In genomic region chr1:61234298-61234682, GRCm38 (mm10) we compare ENCODE assay signal across 10 mouse cellular contexts.
DNase-seq lines count a peak whose midpoint lies in the region; ATAC-seq lines count a peak whose summit lies in the region.
"Had no signal": no experiment of that assay in that cellular context is flagged by ENCODE, and none has a peak within 500 bp of the region (broad histone marks: within the 10 kb centered on the region; RNA-seq: fewer than 3 reads in every experiment).

No protein-coding gene starts in this region.

- DNase-seq in layer of hippocampus, postnatal 10 days (ENCODE audit: low spot score in 2 of 2) = peak; percentile 8 to 21
- no peak for DNase-seq in layer of hippocampus, adult 9-11 months
- no peak for DNase-seq in forebrain, embryonic 10.5 days (ENCODE audit: extremely low spot score, low spot score)
- no peak for DNase-seq in midbrain, embryonic 14.5 days
- no peak for DNase-seq in urinary bladder, postnatal 10 days (ENCODE audit: low spot score)
- DNase-seq: gastrocnemius, postnatal 36 days; lung, adult 2 months had no signal

- H3K4me2 ChIP-seq in hindbrain, embryonic 13.5 days = peak overlapping the region; percentile 36; the same call in 1 of the 2 replicates
- peak overlapping the region; percentile 23 for H3K4me2 ChIP-seq in midbrain, embryonic 14.5 days (ENCODE audit: low read length)

- H3K27me3 ChIP-seq in forebrain, embryonic 10.5 days (ENCODE audit: poor library complexity, severe bottlenecking) = peaks cover 19% of the 10 kb centered on the region
- H3K27me3 ChIP-seq in hindbrain, embryonic 13.5 days = no peaks in the 10 kb centered on the region
- no peaks in the 10 kb centered on the region for H3K27me3 ChIP-seq in midbrain, embryonic 14.5 days (ENCODE audit: control insufficient read depth, insufficient read depth, low read length)

- peak overlapping the region; percentile 58; the same call in 1 of the 2 replicates for H3K27ac ChIP-seq in forebrain, embryonic 10.5 days
- H3K27ac ChIP-seq in hindbrain, embryonic 13.5 days = peak overlapping the region; percentile 67; the same call in 1 of the 2 replicates
- H3K27ac ChIP-seq in midbrain, embryonic 14.5 days (replicated peaks; ENCODE audit: low read depth, low read length) = no peak overlapping the region

- H3K9me3 ChIP-seq in forebrain, embryonic 10.5 days = no peaks in the 10 kb centered on the region
- H3K9me3 ChIP-seq in hindbrain, embryonic 13.5 days = no peaks in the 10 kb centered on the region
- H3K9me3 ChIP-seq in midbrain, embryonic 14.5 days (ENCODE audit: control insufficient read depth, low read length) = no peaks in the 10 kb centered on the region

- peaks cover 23% of the 10 kb centered on the region for H3K4me1 ChIP-seq in forebrain, embryonic 10.5 days
- peaks cover 16% of the 10 kb centered on the region for H3K4me1 ChIP-seq in hindbrain, embryonic 13.5 days (replicated peaks)
- H3K4me1 ChIP-seq in midbrain, embryonic 14.5 days (ENCODE audit: control insufficient read depth, insufficient read depth, low read length) = peaks cover 7% of the 10 kb centered on the region

- WGBS in forebrain, embryonic 10.5 days = 13% methylated on average over 1 of the region's 1 CpGs
- WGBS in hindbrain, embryonic 13.5 days = 0% methylated on average over 1 of the region's 1 CpGs
- WGBS in midbrain, embryonic 14.5 days = 6% methylated on average over 1 of the region's 1 CpGs

- no peak overlapping the region for H3K9ac ChIP-seq in hindbrain, embryonic 13.5 days
- no peak overlapping the region for H3K9ac ChIP-seq in midbrain, embryonic 14.5 days (replicated peaks; ENCODE audit: low read length)

- no peak for ATAC-seq in hindbrain, embryonic 13.5 days (ENCODE audit: low FRiP score)
- ATAC-seq in midbrain, embryonic 14.5 days (ENCODE audit: low FRiP score, low TSS enrichment) = no peak
- ATAC-seq in activated CD4-positive, CD25-positive, alpha-beta regulatory T cell, adult 4 months = no peak
- no peak for ATAC-seq in megakaryocyte progenitor cell, adult 5-6 weeks (replicated peaks; ENCODE audit: poor library complexity)

- H3K36me3 ChIP-seq in forebrain, embryonic 10.5 days (replicated peaks) = no peaks in the 10 kb centered on the region
- H3K36me3 ChIP-seq in hindbrain, embryonic 13.5 days = no peaks in the 10 kb centered on the region
- H3K36me3 ChIP-seq in midbrain, embryonic 14.5 days (ENCODE audit: control insufficient read depth, insufficient read depth, low read length) = no peaks in the 10 kb centered on the region

- H3K4me3 ChIP-seq in forebrain, embryonic 10.5 days = no peak overlapping the region
- H3K4me3 ChIP-seq in hindbrain, embryonic 13.5 days = no peak overlapping the region
- H3K4me3 ChIP-seq in midbrain, embryonic 14.5 days (replicated peaks; ENCODE audit: low read depth, low read length) = no peak overlapping the region

Comparison
In these comparisons a context has a peak if more than half of its experiments do, and no peak if none do; other contexts are left out.
1. DNase-seq: peak in layer of hippocampus, postnatal 10 days (2 of 2); none in layer of hippocampus, adult 9-11 months (single experiment), forebrain, embryonic 10.5 days (single experiment), midbrain, embryonic 14.5 days (single experiment) and urinary bladder, postnatal 10 days (single experiment).